Mouse (Mus musculus) cerebellum, adult 2 months (tissue): ENCODE measurements around the gene Rgs7bp. TPM values are rescaled to one million over a fixed set of nuclear protein-coding genes. Genes with fewer than 3 reads are reported as not detected.

Source experiments
- DNase-seq, 2 experiments: peaks; one replicate each; pipeline ENCODE4 v3.0.0; 2021
- H3K27ac ChIP-seq: fragments of 200-500 bp; 2 replicates; pipeline ENCODE4 v1.5.1; 2012; ENCODE audit warnings: low read length, control low read depth, inconsistent platforms; ENCODE audit not compliant: insufficient read depth
- H3K27me3 ChIP-seq: fragments of 200-500 bp; 2 replicates; pipeline ENCODE4 v1.6.1; 2012; ENCODE audit warnings: inconsistent platforms, mild to moderate bottlenecking, low read length, moderate library complexity; ENCODE audit not compliant: control insufficient read depth, insufficient read depth
- H3K4me1 ChIP-seq: fragments of 200-500 bp; 2 replicates; pipeline ENCODE4 v1.6.1; 2011; ENCODE audit warnings: low read length; ENCODE audit not compliant: control insufficient read depth, insufficient read depth
- H3K4me3 ChIP-seq: fragments of 200-500 bp; replicated peaks from 2 replicates; pipeline ENCODE3; 2011; ENCODE audit warnings: mild to moderate bottlenecking, low read depth, low read length, control low read depth; ENCODE audit not compliant: insufficient read depth
- CTCF ChIP-seq: fragments of 200-500 bp; IDR thresholded peaks from 2 replicates; pipeline ENCODE4 v1.5.1; 2011; ENCODE audit warnings: low read depth, mild to moderate bottlenecking, control low read depth, low read length, moderate library complexity, borderline replicate concordance; ENCODE audit not compliant: insufficient read depth
- POLR2A ChIP-seq: fragments of 200-500 bp; IDR thresholded peaks from 2 replicates; pipeline ENCODE4 v1.6.1; 2011; ENCODE audit warnings: low read length, control low read depth, borderline replicate concordance; ENCODE audit not compliant: insufficient read depth
- WGBS: fragments of 180-500 bp; shearing (Covaris S2); methylation state at CpG from one replicate; pipeline ENCODE4 v1.1.7; 2018; 5-methylcytosine and 5-hydroxymethylcytosine counted together
- polyA plus RNA-seq: library from polyadenylated mRNA; depleted of rRNA; stranded (reverse); fragments of >200 nt; gene quantifications from 2 replicates; pipeline ENCODE4 v1.2.3, GENCODE M21; 2012

The Rgs7bp gene
- polyA plus RNA-seq, 1 experiment: 82.6 TPM

- WGBS: 21% methylated on average over 5 of the region's 5 CpGs
- Histone ChIP-seq H3K27me3 (no peaks in the 10 kb centered on the region), H3K4me3 (peak overlapping the region; percentile 96), H3K27ac (no peak overlapping the region), H3K4me1 (no peaks in the 10 kb centered on the region; the same call in 1 of the 2 replicates)
- no peak for DNase-seq
- no peak for TF ChIP-seq CTCF
- no peak for TF ChIP-seq POLR2A
Observed at GRCm38 (mm10) chr13:105055374-105055773, 644 bp upstream of the Rgs7bp start.

DNA sequence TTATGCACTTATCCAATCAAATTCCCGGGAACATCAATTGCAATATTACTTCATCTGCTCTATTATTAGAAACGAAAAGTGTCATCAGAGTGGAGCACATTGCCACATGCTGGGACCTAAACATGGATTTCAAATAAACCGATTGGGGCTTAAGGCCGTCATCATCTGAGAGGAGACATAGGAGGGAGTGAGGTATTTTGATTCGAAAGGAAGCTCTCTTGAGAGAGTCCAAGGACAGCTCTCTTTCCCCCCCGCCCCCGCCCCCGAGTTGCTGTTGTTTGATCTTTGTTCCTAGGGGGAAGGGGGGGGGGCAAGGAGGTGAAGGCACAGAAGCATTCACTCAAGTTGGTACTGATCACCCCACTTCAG, 195 bp upstream of the Rgs7bp start:
- 0 out of 2 replicates have a peak overlapping the region, but pooled peaks have one; percentile 81 for H3K27ac ChIP-seq
- H3K27me3 ChIP-seq: no peaks in the 10 kb centered on the region

DNA sequence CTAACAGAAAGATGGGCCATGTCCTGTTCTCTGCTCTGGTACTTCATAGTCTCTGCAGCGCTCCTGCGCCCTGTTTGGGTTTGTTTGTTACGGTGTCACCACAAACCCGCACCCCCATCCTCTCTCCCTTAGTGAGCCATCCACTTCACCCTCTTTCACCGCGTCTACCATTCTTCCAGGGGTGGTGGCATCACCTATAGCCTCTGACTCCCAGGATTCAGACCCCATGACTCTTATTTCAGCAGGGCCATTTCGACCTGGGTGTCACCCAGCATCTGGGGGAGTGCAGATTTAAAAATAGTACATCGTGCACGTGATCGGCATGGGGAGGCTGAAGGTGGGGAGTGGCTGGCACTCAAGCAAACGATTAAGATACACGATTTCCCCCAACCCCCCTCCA, 1.1 kb downstream of the Rgs7bp start:
- under 1% methylated on average over 12 of the region's 12 CpGs for WGBS
- peaks cover 4% of the 10 kb centered on the region; the same call in 1 of the 2 replicates for H3K4me1 ChIP-seq
- peak overlapping the region; percentile 81 for H3K27ac ChIP-seq
- peak; percentile 62 to 71 for DNase-seq
- peak overlapping the region; percentile 96 for H3K4me3 ChIP-seq
- TF ChIP-seq CTCF (no peak), POLR2A (no peak)
- H3K27me3 ChIP-seq: no peaks in the 10 kb centered on the region

More for the DNA sequence above, 195 bp upstream of the Rgs7bp start:
- peaks cover 1% of the 10 kb centered on the region; the same call in 1 of the 2 replicates for H3K4me1 ChIP-seq
- no peak for DNase-seq
- TF ChIP-seq CTCF (no peak), POLR2A (no peak)
- H3K4me3 ChIP-seq: peak overlapping the region; percentile 96
- 0% methylated on average over 8 of the region's 8 CpGs for WGBS

DNA sequence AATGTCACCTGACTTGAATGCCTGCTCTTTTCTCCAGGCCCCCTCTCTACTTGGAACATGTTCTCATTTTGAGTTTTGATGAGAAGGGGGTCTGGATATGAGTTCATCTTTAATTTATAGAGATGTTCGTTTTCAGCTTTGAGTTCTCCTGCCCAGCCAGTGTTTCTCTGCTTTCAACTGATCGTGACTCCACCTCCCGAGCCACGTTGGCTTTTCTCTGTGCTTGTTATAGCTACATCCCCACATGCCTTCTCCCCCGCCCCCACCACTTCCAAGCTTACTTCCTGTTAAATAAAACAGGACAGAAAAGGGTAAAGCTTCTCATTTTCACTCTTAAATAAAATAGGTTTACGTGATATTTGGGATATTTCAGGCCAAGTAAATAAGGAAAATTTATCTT, 3.3 kb downstream of the Rgs7bp start:
- Histone ChIP-seq H3K4me3 (peak overlapping the region; percentile 33), H3K4me1 (peaks cover 15% of the 10 kb centered on the region), H3K27ac (no peak overlapping the region), H3K27me3 (no peaks in the 10 kb centered on the region)
- no peak for DNase-seq
- TF ChIP-seq POLR2A: no peak
- TF ChIP-seq CTCF: no peak
- WGBS: 66% methylated on average over 6 of the region's 6 CpGs

DNA sequence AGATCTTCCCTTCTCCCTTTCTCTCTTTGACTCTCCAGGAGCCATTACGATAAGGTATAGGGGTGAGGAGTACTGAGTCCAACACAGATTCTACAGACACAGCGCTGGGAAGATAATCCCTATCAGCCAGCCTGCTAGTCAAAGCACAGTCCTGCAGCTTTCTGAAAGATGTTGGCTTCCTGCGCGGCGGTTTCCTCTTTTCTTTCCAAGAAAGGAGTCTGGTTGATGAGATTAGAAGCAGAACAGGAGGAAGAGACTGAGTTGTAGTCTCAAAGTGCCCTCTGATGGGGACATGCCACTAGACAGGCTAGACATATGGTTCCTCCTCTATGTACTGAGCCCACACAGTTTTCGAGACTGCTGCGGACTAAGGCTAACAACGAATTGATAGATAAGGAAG, 6.1 kb downstream of the Rgs7bp start:
- WGBS: 49% methylated on average over 8 of the region's 8 CpGs
- Histone ChIP-seq H3K27me3 (no peaks in the 10 kb centered on the region), H3K27ac (no peak overlapping the region), H3K4me3 (no peak overlapping the region), H3K4me1 (peaks cover 15% of the 10 kb centered on the region)
- DNase-seq: no peak
- TF ChIP-seq CTCF (peak; percentile 38; the same call in 1 of the 2 replicates), POLR2A (no peak)

DNA sequence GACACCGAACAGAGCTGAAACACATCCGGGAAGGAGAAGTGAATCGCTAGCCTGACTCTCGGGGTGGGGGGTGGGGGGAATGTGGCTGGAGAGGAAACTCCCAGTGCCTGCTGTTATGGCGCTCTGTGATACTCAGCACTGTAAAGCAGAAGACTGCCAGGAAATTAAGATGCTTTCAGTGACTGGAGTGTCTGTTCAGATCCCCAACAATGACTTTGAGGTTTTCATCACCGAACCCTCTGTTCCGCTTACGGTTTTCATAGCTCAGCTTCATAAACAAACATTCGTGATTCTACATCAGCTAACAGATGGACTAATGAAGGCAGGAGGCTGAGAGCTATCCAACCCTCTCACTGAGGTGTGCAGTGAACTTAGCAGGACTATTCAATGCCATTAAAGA, 7.4 kb downstream of the Rgs7bp start:
- TF ChIP-seq POLR2A (no peak), CTCF (no peak)
- H3K4me3 ChIP-seq: peak overlapping the region; percentile 48
- WGBS: 4% methylated on average over 9 of the region's 9 CpGs
- no peaks in the 10 kb centered on the region for H3K27me3 ChIP-seq
- H3K27ac ChIP-seq: no peak overlapping the region
- H3K4me1 ChIP-seq: peaks cover 15% of the 10 kb centered on the region
- peak in 1 of 2 experiments; percentile 61 for DNase-seq

DNA sequence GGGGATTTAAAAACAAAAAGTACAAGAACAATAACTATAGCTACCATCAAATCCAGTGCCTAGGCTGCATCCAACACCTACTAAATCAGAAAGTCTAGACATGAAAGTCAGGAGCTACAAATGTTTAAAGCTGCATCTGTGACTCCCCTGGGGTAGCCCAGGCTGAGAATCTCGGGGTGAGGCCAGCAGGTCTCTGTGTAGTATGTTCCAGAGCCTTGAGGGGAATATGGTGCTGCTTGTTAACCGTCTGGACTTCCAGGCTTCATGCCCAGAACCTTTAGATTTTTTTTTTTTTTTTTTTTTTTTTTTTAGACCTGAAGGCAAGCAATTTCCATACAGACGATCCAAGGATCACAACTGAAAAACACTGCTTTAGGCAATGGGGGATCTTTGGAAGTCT, 10.8 kb downstream of the Rgs7bp start:
- TF ChIP-seq CTCF (no peak), POLR2A (no peak)
- H3K27me3 ChIP-seq: no peaks in the 10 kb centered on the region
- peak in 1 of 2 experiments; percentile 60 for DNase-seq
- peaks cover 19% of the 10 kb centered on the region for H3K4me1 ChIP-seq
- no peak overlapping the region for H3K4me3 ChIP-seq
- no peak overlapping the region for H3K27ac ChIP-seq
- 6% methylated on average over 3 of the region's 3 CpGs for WGBS

DNA sequence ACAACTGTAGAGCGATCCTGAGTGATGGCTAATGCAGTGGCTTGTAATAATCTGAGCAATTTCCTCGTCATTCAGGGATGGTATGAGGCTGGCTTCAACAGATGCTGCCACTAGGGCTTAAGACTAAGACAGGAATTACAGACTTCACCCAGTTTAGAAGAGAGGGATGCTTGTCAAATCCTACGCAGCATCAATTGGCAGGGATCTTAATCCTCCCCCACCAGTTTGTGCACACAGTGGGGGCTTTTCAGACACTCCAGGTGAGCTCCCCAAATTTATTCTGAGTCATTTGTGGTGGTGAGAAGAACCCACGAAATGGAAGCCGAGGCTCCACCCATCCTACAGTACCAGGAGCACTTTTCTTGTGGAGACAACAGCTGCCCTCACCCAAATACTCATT, 16.4 kb downstream of the Rgs7bp start:
- WGBS: 79% methylated on average over 5 of the region's 5 CpGs

GRCm38 (mm10) chr13:105037816-105038215, 16.9 kb downstream of the Rgs7bp start:
- DNase-seq: no peak
- no peak for TF ChIP-seq CTCF
- TF ChIP-seq POLR2A: no peak
- 86% methylated on average over 12 of the region's 12 CpGs for WGBS
- H3K27me3 ChIP-seq: no peaks in the 10 kb centered on the region
- H3K27ac ChIP-seq: no peak overlapping the region
- H3K4me3 ChIP-seq: no peak overlapping the region
- peaks cover 8% of the 10 kb centered on the region for H3K4me1 ChIP-seq

More for the DNA sequence above, 16.4 kb downstream of the Rgs7bp start:
- Histone ChIP-seq H3K4me1 (peaks cover 8% of the 10 kb centered on the region), H3K4me3 (no peak overlapping the region), H3K27ac (no peak overlapping the region), H3K27me3 (no peaks in the 10 kb centered on the region)
- TF ChIP-seq POLR2A (no peak), CTCF (no peak)
- no peak for DNase-seq
